Comparison of ENCODE assay signal across 10 mouse cellular contexts in genomic region chr9:122733222-122733621, GRCm38 (mm10). TPM values are rescaled to one million over a fixed set of nuclear protein-coding genes. Genes with fewer than 3 reads are reported as not detected.
DNase-seq lines count a peak whose midpoint lies in the region; ATAC-seq and TF ChIP-seq lines count a peak whose summit lies in the region.
"Had no signal": no experiment of that assay in that cellular context is flagged by ENCODE, and none has a peak within 500 bp of the region (broad histone marks: within the 10 kb centered on the region; RNA-seq: fewer than 3 reads in every experiment).

No protein-coding gene starts in this region.

- no peak for TF ChIP-seq CTCF in gastrocnemius, adult 2 months (IDR thresholded peaks at IDR 0.05)

- no peaks in the 10 kb centered on the region for H3K36me3 ChIP-seq in kidney, embryonic 16.5 days (ENCODE audit: insufficient read depth, low read length)
- no peaks in the 10 kb centered on the region for H3K36me3 ChIP-seq in midbrain, embryonic 12.5 days

- H3K4me3 ChIP-seq in gastrocnemius, adult 2 months = peak overlapping the region; percentile 62
- peak overlapping the region; percentile 26 for H3K4me3 ChIP-seq in brown adipose tissue, adult 24 weeks (ENCODE audit: insufficient read depth, low read depth, low read length)
- H3K4me3 ChIP-seq in kidney, embryonic 16.5 days (ENCODE audit: low read length) = peak overlapping the region; percentile 24
- H3K4me3 ChIP-seq in midbrain, embryonic 12.5 days = peak overlapping the region; percentile 23

- intact Hi-C loops in gastrocnemius, adult 2 months (cut with DNase I) = loop anchor here (10.0 kb wide), 1 partner anchor 222 kb away; the partner anchor contains the start of genes 1110059G10Rik and Kif15

- peaks cover 21% of the 10 kb centered on the region; the same call in 1 of the 2 replicates for H3K27me3 ChIP-seq in kidney, embryonic 16.5 days (ENCODE audit: insufficient read depth, low read length)
- H3K27me3 ChIP-seq in midbrain, embryonic 12.5 days = peaks cover 13% of the 10 kb centered on the region

- H3K4me1 ChIP-seq in brown adipose tissue, adult 24 weeks (ENCODE audit: control insufficient read depth, insufficient read depth, insufficient read length, low read length) = no peaks in the 10 kb centered on the region
- H3K4me1 ChIP-seq in kidney, embryonic 16.5 days (ENCODE audit: insufficient read depth, low read length) = no peaks in the 10 kb centered on the region
- H3K4me1 ChIP-seq in midbrain, embryonic 12.5 days = no peaks in the 10 kb centered on the region

- 35% methylated on average over 12 of the region's 12 CpGs for WGBS in kidney, embryonic 16.5 days
- 36% methylated on average over 12 of the region's 12 CpGs for WGBS in midbrain, embryonic 12.5 days

- H3K9ac ChIP-seq in kidney, embryonic 16.5 days (replicated peaks; ENCODE audit: low read length) = no peak overlapping the region
- H3K9ac ChIP-seq in midbrain, embryonic 12.5 days (replicated peaks) = no peak overlapping the region

- no peak overlapping the region for H3K27ac ChIP-seq in gastrocnemius, adult 2 months
- H3K27ac ChIP-seq in brown adipose tissue, adult 24 weeks (replicated peaks; ENCODE audit: low read depth, low read length) = no peak overlapping the region
- H3K27ac ChIP-seq in kidney, embryonic 16.5 days (ENCODE audit: low read length) = no peak overlapping the region
- no peak overlapping the region for H3K27ac ChIP-seq in midbrain, embryonic 12.5 days (replicated peaks)

- no peaks in the 10 kb centered on the region; the same call in 1 of the 2 replicates for H3K9me3 ChIP-seq in kidney, embryonic 16.5 days (ENCODE audit: low read length)
- no peaks in the 10 kb centered on the region for H3K9me3 ChIP-seq in midbrain, embryonic 12.5 days

- no peak for DNase-seq in gastrocnemius, adult 2 months
- DNase-seq in gastrocnemius, adult 8-10 months (ENCODE audit: low spot score in 2 of 2) = no peak
- DNase-seq in cerebellum, adult 18-20 months = no peak
- no peak for DNase-seq in urinary bladder, postnatal 36 days (ENCODE audit: low spot score in 2 of 2)
- DNase-seq: cerebellum, postnatal 10 days had no signal

- H3K4me2 ChIP-seq in kidney, embryonic 16.5 days (replicated peaks; ENCODE audit: low read depth, low read length) = peak overlapping the region; percentile 42
- peak overlapping the region; percentile 19 for H3K4me2 ChIP-seq in midbrain, embryonic 12.5 days (replicated peaks)

- ATAC-seq in kidney, embryonic 16.5 days (ENCODE audit: low FRiP score, low TSS enrichment) = peak; percentile 39; the same call in 1 of the 2 replicates
- ATAC-seq in midbrain, embryonic 12.5 days (ENCODE audit: low FRiP score, low read depth) = no peak
- ATAC-seq in cerebellum, adult (ENCODE audit: insufficient number of reproducible peaks, low FRiP score, low TSS enrichment) = no peak

RNA-seq across cellular contexts. Expression of gene Topaz1, which starts 13.9 kb away (rescaled TPM):
- not detected for total RNA-seq in gastrocnemius, adult 2 months (2021)
- total RNA-seq in gastrocnemius, adult 8-10 months (2022) = not detected
- polyA plus RNA-seq in brown adipose tissue, adult 24 weeks (2012; ENCODE audit: insufficient read depth, insufficient read length, missing spikeins) = not detected in 2 replicates
- polyA plus RNA-seq in kidney, embryonic 16.5 days (2015; fragmentation: Nextera tagmentation; extraction: Ambion mirVana) = not detected in 2 replicates
- polyA plus RNA-seq in midbrain, embryonic 12.5 days (2016; fragmentation: Nextera tagmentation; extraction: Ambion mirVana) = not detected in 2 replicates
- total RNA-seq: left cerebral cortex, adult 8-10 months had no signal
